Mouse (Mus musculus) bone marrow, adult 2 months (tissue): Measurements from ENCODE around the gene Zfp281.

Source experiments
- CTCF ChIP-seq: fragments of 200-500 bp; IDR thresholded peaks from 2 replicates; pipeline ENCODE4 v1.5.1; 2011; ENCODE audit warnings: low read length, control low read depth; ENCODE audit not compliant: control insufficient read depth, insufficient read depth
- POLR2A ChIP-seq: fragments of 200-500 bp; IDR thresholded peaks from 2 replicates; pipeline ENCODE4 v1.6.1; 2011; ENCODE audit warnings: low read depth, mild to moderate bottlenecking, control low read depth, low read length, borderline replicate concordance; ENCODE audit not compliant: control insufficient read depth

DNA sequence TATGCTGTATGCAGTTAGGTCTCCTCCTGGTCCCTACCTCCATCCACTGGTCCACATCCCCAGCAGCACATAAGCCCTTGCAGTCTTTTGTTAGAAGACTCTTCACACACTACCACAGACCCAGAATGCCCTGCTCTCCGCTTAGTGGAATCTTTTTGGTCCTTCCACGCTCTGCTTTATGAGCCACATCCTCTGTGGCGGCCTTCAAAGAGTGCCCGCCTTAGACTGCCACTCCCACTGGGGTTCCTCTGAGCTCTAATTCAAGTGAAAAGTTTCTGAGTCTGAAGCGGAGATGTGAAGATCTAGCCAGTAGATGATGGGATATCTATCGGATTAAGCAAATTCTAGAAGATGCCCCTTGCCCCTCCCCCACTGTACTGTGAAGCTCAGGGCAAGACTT is 47.9 kb downstream of the Zfp281 start:
- no peak for TF ChIP-seq CTCF
- TF ChIP-seq POLR2A, result no peak
